Mouse (Mus musculus): Measurements from ENCODE around the gene Tmem159. TPM values are rescaled to one million over a fixed set of nuclear protein-coding genes. Genes with fewer than 3 reads are reported as not detected.

The Tmem159 gene
- polyA plus RNA-seq, 1 experiment = 19.9 TPM

DNA sequence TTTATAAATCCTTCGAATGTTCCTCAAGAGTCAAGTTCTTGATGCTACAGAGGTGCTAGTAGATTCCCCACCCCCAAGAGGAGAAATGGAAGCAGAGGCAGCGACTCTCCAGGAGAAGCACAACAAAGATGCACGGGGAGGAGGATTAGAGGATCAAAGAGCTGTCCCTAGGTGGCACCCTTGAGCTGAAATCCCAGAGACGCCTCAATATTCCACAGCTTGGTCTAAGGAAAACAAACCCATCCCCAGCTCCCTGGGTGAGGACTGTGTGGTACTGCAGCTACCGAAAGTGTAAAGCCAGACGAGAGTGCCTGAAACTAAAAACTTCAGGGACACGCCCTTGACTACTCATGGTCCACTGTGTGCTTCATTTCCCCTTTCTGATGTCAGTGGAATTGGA is 4.3 kb upstream of the Tmem159 start:
- Histone ChIP-seq H3K4me3 (ENCODE audit: insufficient read depth, low read length) (no peak overlapping the region), H3K4me1 (ENCODE audit: control insufficient read depth, insufficient read depth, low read length) (no peaks in the 10 kb centered on the region)
- TF ChIP-seq CTCF (IDR thresholded peaks at IDR 0.05; ENCODE audit: borderline replicate concordance, insufficient read depth, low read length) (no peak), POLR2A (IDR thresholded peaks at IDR 0.05; ENCODE audit: low read depth, low read length) (no peak)

GRCm38 (mm10) chr7:120098403-120098802 is 3.8 kb upstream of the Tmem159 start:
- Histone ChIP-seq H3K27ac (ENCODE audit: insufficient read depth, low read length) (no peak overlapping the region), H3K4me1 (ENCODE audit: control insufficient read depth, insufficient read depth, low read length) (no peaks in the 10 kb centered on the region; the same call in 1 of the 2 replicates), H3K4me3 (ENCODE audit: insufficient read depth, low read length) (no peak overlapping the region)
- peak; percentile 62 for TF ChIP-seq CTCF (IDR thresholded peaks at IDR 0.05; ENCODE audit: borderline replicate concordance, insufficient read depth, low read length)
- no peak for TF ChIP-seq POLR2A (IDR thresholded peaks at IDR 0.05; ENCODE audit: low read depth, low read length)

More for the DNA sequence above, 4.3 kb upstream of the Tmem159 start:
- no peak overlapping the region for H3K27ac ChIP-seq (ENCODE audit: insufficient read depth, low read length)

DNA sequence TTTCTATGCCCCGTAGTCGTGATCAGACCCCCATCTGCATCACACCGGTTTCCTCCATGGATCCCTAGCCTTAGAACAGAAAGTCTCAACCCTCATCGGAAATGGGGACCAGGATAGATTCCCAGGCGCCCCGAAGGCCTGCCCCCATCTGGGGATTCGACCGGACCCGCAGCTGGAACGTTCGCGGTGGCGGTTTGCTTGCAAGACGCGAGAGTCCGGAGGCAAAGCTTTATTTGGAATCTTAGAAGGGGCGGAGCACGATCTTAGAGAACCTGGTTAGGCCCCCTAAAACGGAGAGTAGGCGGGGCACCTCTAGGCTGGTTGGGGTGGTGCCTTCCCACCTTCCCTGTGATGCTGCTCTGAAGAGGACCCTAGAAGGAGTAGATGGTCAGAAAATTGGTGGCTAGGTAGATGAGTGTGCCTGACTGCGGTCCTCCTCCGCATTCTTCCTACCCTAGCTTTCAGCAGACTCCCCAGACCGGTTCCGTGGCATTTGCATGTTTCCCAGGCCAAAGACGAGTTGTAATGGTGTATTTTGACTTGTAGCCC is 940 bp downstream of the Tmem159 start:
- peak overlapping the region; percentile 71 for H3K4me3 ChIP-seq (ENCODE audit: insufficient read depth, low read length)
- no peak for TF ChIP-seq CTCF (IDR thresholded peaks at IDR 0.05; ENCODE audit: borderline replicate concordance, insufficient read depth, low read length)
- TF ChIP-seq POLR2A (IDR thresholded peaks at IDR 0.05; ENCODE audit: low read depth, low read length) = peak; percentile 47
- no peak overlapping the region for H3K27ac ChIP-seq (ENCODE audit: insufficient read depth, low read length)
- peaks cover 2% of the 10 kb centered on the region for H3K4me1 ChIP-seq (ENCODE audit: control insufficient read depth, insufficient read depth, low read length)

- Histone ChIP-seq H3K4me1 (ENCODE audit: control insufficient read depth, insufficient read depth, low read length) (peaks cover 2% of the 10 kb centered on the region), H3K27ac (ENCODE audit: insufficient read depth, low read length) (no peak overlapping the region), H3K4me3 (ENCODE audit: insufficient read depth, low read length) (no peak overlapping the region)
- TF ChIP-seq POLR2A (IDR thresholded peaks at IDR 0.05; ENCODE audit: low read depth, low read length) (no peak), CTCF (IDR thresholded peaks at IDR 0.05; ENCODE audit: borderline replicate concordance, insufficient read depth, low read length) (no peak)
Measured at GRCm38 (mm10) chr7:120104975-120105374, 2.8 kb downstream of the Tmem159 start.

DNA sequence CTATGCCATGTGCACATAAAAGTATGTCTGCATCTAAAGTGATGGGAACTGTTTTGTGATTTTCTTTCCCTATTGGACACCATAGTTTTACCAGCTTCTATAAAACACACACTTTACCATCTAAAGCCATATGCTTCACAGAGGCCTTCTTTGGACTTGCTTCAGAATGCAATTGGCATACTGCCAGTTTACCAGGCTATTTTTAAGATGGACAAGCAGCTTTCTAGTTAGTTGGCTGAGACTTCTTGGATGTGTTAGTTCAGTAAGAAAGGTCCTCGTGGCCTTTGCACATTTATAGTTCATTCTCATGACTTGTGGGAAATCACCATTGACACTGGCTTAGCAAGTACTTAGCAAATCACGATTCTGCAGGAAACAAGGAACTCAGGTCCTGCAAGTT is 4.2 kb downstream of the Tmem159 start:
- Histone ChIP-seq H3K27ac (ENCODE audit: insufficient read depth, low read length) (no peak overlapping the region), H3K4me1 (ENCODE audit: control insufficient read depth, insufficient read depth, low read length) (peaks cover 2% of the 10 kb centered on the region), H3K4me3 (ENCODE audit: insufficient read depth, low read length) (no peak overlapping the region)
- TF ChIP-seq CTCF (IDR thresholded peaks at IDR 0.05; ENCODE audit: borderline replicate concordance, insufficient read depth, low read length) (no peak), POLR2A (IDR thresholded peaks at IDR 0.05; ENCODE audit: low read depth, low read length) (no peak)

GRCm38 (mm10) chr7:120109676-120110075 is 7.5 kb downstream of the Tmem159 start:
- TF ChIP-seq CTCF (IDR thresholded peaks at IDR 0.05; ENCODE audit: borderline replicate concordance, insufficient read depth, low read length) (no peak), POLR2A (IDR thresholded peaks at IDR 0.05; ENCODE audit: low read depth, low read length) (no peak)
- Histone ChIP-seq H3K4me3 (ENCODE audit: insufficient read depth, low read length) (no peak overlapping the region), H3K4me1 (ENCODE audit: control insufficient read depth, insufficient read depth, low read length) (no peaks in the 10 kb centered on the region; the same call in 1 of the 2 replicates), H3K27ac (ENCODE audit: insufficient read depth, low read length) (no peak overlapping the region)

GRCm38 (mm10) chr7:120116976-120117375 is 14.8 kb downstream of the Tmem159 start:
- no peak overlapping the region for H3K4me3 ChIP-seq (ENCODE audit: insufficient read depth, low read length)
- H3K27ac ChIP-seq (ENCODE audit: insufficient read depth, low read length) = no peak overlapping the region
- H3K4me1 ChIP-seq (ENCODE audit: control insufficient read depth, insufficient read depth, low read length) = no peaks in the 10 kb centered on the region
- TF ChIP-seq CTCF (IDR thresholded peaks at IDR 0.05; ENCODE audit: borderline replicate concordance, insufficient read depth, low read length) (no peak), POLR2A (IDR thresholded peaks at IDR 0.05; ENCODE audit: low read depth, low read length) (no peak)

DNA sequence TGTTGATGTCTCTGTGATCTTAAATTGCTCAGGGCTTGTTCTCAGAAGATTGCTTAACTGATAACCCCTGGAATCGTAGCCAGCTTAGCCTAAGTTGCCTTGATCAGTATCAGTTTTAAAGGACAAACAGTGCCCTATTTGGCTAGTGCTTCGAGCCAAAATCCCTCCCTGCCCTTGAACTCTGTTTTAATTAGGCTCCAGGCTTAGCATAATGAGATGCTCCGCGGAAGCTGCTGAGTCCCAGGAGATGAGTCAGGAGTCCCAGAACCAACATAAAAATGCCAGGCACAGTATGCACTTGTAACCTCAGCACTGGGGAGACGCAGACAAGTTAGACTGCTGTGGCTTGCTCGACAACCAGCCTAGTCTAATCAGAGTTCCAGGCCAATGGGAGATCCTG is 15.4 kb downstream of the Tmem159 start:
- H3K4me3 ChIP-seq (ENCODE audit: insufficient read depth, low read length) = no peak overlapping the region
- TF ChIP-seq CTCF (IDR thresholded peaks at IDR 0.05; ENCODE audit: borderline replicate concordance, insufficient read depth, low read length) (no peak), POLR2A (IDR thresholded peaks at IDR 0.05; ENCODE audit: low read depth, low read length) (no peak)
- no peak overlapping the region for H3K27ac ChIP-seq (ENCODE audit: insufficient read depth, low read length)
- no peaks in the 10 kb centered on the region for H3K4me1 ChIP-seq (ENCODE audit: control insufficient read depth, insufficient read depth, low read length)

DNA sequence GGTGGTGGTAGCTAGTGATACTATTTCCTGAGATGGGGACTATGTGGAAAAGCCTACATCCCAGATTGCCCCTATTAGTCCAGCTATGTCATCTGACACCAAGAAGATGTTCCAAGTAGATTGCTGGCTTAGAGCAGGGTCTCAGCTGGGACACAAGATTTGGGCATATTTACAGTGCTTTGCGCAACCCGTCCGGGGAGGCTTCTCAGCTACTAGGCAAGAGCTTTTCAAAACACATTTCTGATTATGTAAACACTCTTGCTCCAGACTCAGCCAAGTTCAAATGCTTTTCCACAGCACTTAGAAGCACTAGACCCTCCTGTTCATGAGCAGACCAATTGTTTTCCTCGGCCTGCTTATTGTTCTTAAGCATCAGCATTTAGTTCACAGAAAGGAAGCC is 21.6 kb downstream of the Tmem159 start:
- H3K27ac ChIP-seq (ENCODE audit: insufficient read depth, low read length) = no peak overlapping the region
- no peak overlapping the region for H3K4me3 ChIP-seq (ENCODE audit: insufficient read depth, low read length)
- TF ChIP-seq CTCF (IDR thresholded peaks at IDR 0.05; ENCODE audit: borderline replicate concordance, insufficient read depth, low read length) = no peak
- H3K4me1 ChIP-seq (ENCODE audit: control insufficient read depth, insufficient read depth, low read length) = peaks cover 3% of the 10 kb centered on the region

- Histone ChIP-seq H3K4me3 (ENCODE audit: insufficient read depth, low read length) (no peak overlapping the region), H3K27ac (ENCODE audit: insufficient read depth, low read length) (no peak overlapping the region), H3K4me1 (ENCODE audit: control insufficient read depth, insufficient read depth, low read length) (peaks cover 7% of the 10 kb centered on the region)
- no peak for TF ChIP-seq POLR2A (IDR thresholded peaks at IDR 0.05; ENCODE audit: low read depth, low read length)
- peak; percentile 62 for TF ChIP-seq CTCF (IDR thresholded peaks at IDR 0.05; ENCODE audit: borderline replicate concordance, insufficient read depth, low read length)
Measured at GRCm38 (mm10) chr7:120124844-120125243, 22.7 kb downstream of the Tmem159 start.

All from embryonic fibroblast, embryonic 13.5 days (primary cell).